Mouse (Mus musculus): ENCODE results near the gene Zfp512b. TPM values are rescaled to one million over a fixed set of nuclear protein-coding genes. Genes with fewer than 3 reads are reported as not detected.

The Zfp512b gene
- polyA plus RNA-seq (2012; rRNA removed) = 109 and 115 TPM in 2 replicates

GRCm38 (mm10) chr2:181592231-181593041 is at the start of gene Zfp512b:
TSS of gene Zfp512b (minus strand) at chr2:181592803.

GRCm38 (mm10) chr2:181598454-181599351 is 6.1 kb upstream of the Zfp512b start, which contains the start of gene Samd10:
TSS of gene Samd10 (minus strand) at chr2:181599212.

DNA sequence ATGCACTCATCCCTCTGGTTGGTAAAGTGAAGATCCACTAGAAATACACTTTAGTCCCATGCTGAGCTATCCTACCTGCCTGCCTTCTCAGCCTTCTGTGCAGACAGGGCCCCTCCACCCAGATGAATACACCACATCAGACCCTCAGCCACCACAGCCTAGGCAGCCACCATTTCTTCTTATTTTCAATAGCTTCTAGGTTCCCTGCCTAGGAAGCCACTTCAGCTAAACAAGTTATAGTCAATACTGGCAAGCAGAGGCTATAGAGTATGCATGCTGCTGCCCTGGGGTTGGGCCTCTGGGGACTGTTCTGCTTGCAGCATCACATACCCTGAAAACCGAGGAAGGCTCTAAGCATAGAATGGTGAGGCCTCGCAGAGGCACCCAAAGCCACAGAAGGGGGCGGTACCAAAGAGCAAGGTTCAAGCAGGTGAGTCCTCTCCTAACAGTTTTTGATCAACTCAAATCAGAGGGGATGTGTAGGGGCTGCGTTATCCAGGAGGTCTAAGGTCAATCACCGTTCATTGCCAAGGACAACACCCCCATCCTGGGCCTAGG is 996 bp downstream of the Zfp512b start, which contains the start of gene Prpf6:
Prpf6 (plus strand) TSS at position 341 of the 558 bp plus-strand sequence.

DNA sequence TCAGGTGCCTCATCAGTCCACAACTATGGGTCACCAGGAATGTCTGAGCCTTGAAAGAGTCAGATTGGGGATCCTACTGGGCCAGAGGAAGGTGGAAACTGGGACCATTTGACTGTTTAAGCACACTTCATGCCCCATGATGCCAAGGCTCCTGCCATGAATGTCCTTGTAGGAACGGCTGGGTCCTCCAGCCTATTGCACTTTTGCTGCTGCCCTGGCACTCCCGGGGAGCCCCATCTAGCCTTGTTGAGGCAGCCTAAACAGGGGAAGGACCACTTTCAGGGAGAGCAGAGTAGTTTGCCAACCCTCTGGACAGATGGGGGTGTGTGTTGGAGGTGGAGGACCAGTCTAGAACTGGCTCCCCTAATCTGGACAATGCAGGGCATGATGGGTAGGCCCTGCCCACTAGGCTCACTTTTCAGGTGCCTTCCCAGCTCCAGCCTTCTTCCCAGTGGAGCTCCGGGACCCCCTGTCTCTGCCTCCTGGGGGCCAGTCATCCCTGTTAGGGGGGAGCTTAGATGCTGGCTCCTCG is 8.1 kb downstream of the Zfp512b start, which contains the start of gene Uckl1:
Uckl1 (minus strand) TSS at position 482 of the 532 bp plus-strand sequence.

Other genes with a start within 250 kb of the Zfp512b start
- gene Zgpat, start 227.9 kb downstream of the Zfp512b start, polyA plus RNA-seq (2012; rRNA removed) = 130 and 133 TPM in 2 replicates
- 104 and 107 TPM in 2 replicates for gene Arfrp1, start 227.4 kb downstream of the Zfp512b start, polyA plus RNA-seq (2012; rRNA removed)
- gene Lime1, start 212.7 kb downstream of the Zfp512b start, polyA plus RNA-seq (2012; rRNA removed) = 115 and 119 TPM in 2 replicates
- gene Zbtb46, start 133.4 kb downstream of the Zfp512b start, polyA plus RNA-seq (2012; rRNA removed) = 10.0 and 11.4 TPM in 2 replicates
- gene Abhd16b, start 99.6 kb downstream of the Zfp512b start, polyA plus RNA-seq (2012; rRNA removed) = not detected in 2 replicates
- 108 and 119 TPM in 2 replicates for gene Tpd52l2, start 95.7 kb downstream of the Zfp512b start, polyA plus RNA-seq (2012; rRNA removed)
- gene Dnajc5, start 72.3 kb downstream of the Zfp512b start, polyA plus RNA-seq (2012; rRNA removed) = 183 and 196 TPM in 2 replicates
- 149 and 150 TPM in 2 replicates for gene Uckl1, start 7.9 kb downstream of the Zfp512b start, polyA plus RNA-seq (2012; rRNA removed)
- gene Prpf6, start 935 bp downstream of the Zfp512b start, polyA plus RNA-seq (2012; rRNA removed) = 34.2 and 36.7 TPM in 2 replicates
- 116 and 121 TPM in 2 replicates for gene Samd10, start 6.4 kb upstream of the Zfp512b start, polyA plus RNA-seq (2012; rRNA removed)
- gene Gm29797, start 64.2 kb upstream of the Zfp512b start, polyA plus RNA-seq (2012; rRNA removed) = 0.31 TPM in 1 of 2 replicates, not detected in the other
- 17.6 and 18.4 TPM in 2 replicates for gene Sox18, start 78.8 kb upstream of the Zfp512b start, polyA plus RNA-seq (2012; rRNA removed)
- gene Tcea2, start 87.5 kb upstream of the Zfp512b start, polyA plus RNA-seq (2012; rRNA removed) = 94.0 and 96.3 TPM in 2 replicates
- gene Rgs19, start 101.2 kb upstream of the Zfp512b start, polyA plus RNA-seq (2012; rRNA removed) = 103 and 106 TPM in 2 replicates
- not detected in 2 replicates for gene Lkaaear1, start 105.6 kb upstream of the Zfp512b start, polyA plus RNA-seq (2012; rRNA removed)
- 82.6 and 85.7 TPM in 2 replicates for gene Oprl1, start 122.2 kb upstream of the Zfp512b start, polyA plus RNA-seq (2012; rRNA removed)
- 34.6 and 34.7 TPM in 2 replicates for gene Myt1, start 170.5 kb upstream of the Zfp512b start, polyA plus RNA-seq (2012; rRNA removed)
- gene Pcmtd2, start 245.1 kb upstream of the Zfp512b start, polyA plus RNA-seq (2012; rRNA removed) = 53.4 and 53.5 TPM in 2 replicates

Data from central nervous system, embryonic 18 days (tissue).